Comparison of ENCODE assay signal across 7 mouse cellular contexts in the genomic region with DNA sequence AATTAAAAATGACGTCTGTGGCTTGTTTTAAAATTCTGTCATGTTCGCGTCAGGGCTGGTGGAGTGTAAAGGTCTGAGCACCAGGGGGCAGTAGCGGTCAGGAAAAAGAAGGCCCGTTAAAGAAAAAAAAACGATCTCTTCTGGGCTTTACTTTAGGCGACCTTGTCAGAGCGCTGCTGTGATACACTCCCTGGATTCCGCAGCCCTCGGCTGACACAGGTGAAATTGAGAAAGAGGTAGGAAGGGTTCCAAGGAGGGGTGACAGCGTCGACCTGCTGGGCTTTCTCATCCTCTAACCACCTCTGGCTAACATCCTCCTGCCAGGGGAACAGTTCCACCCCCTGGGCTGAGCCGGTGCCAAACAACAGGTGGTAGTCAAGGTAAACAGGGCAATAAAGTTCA. TPM values are rescaled to one million over a fixed set of nuclear protein-coding genes. Genes with fewer than 3 reads are reported as not detected.
DNase-seq lines count a peak whose midpoint lies in the region; ATAC-seq and TF ChIP-seq lines count a peak whose summit lies in the region.

No protein-coding gene starts in this region.

- WGBS in heart, embryonic 10.5 days: 5% methylated on average over 13 of the region's 13 CpGs
- WGBS in lung, postnatal 0 days: 4% methylated on average over 13 of the region's 13 CpGs

- no peak for TF ChIP-seq EP300 in lung, postnatal 0 days (IDR thresholded peaks at IDR 0.05)

- H3K9me3 ChIP-seq in heart, embryonic 10.5 days: no peaks in the 10 kb centered on the region
- H3K9me3 ChIP-seq in lung, postnatal 0 days (ENCODE audit: low read length): no peaks in the 10 kb centered on the region

- peak overlapping the region; percentile 45 for H3K4me3 ChIP-seq in heart, embryonic 10.5 days
- H3K4me3 ChIP-seq in lung, postnatal 0 days (ENCODE audit: low read depth, low read length): no peak overlapping the region

- no peaks in the 10 kb centered on the region for H3K27me3 ChIP-seq in heart, embryonic 10.5 days (ENCODE audit: insufficient read depth, poor library complexity, severe bottlenecking)
- no peaks in the 10 kb centered on the region for H3K27me3 ChIP-seq in lung, postnatal 0 days (replicated peaks; ENCODE audit: insufficient read depth, low read length)

- ATAC-seq in lung, postnatal 0 days: peak; percentile 21; the same call in 1 of the 2 replicates

- TF ChIP-seq CTCF in lung, postnatal 0 days (IDR thresholded peaks at IDR 0.05): peak; percentile 77

- H3K4me1 ChIP-seq in heart, embryonic 10.5 days: 0 out of 2 replicates have a peak, but pooled peaks cover 3% of the 10 kb centered on the region
- H3K4me1 ChIP-seq in lung, postnatal 0 days (ENCODE audit: insufficient read depth, low read depth, low read length): no peaks in the 10 kb centered on the region

- H3K4me2 ChIP-seq in lung, postnatal 0 days (replicated peaks; ENCODE audit: low read depth, low read length): 0 out of 2 replicates have a peak overlapping the region, but pooled peaks have one; percentile 20

- H3K36me3 ChIP-seq in heart, embryonic 10.5 days: no peaks in the 10 kb centered on the region
- H3K36me3 ChIP-seq in lung, postnatal 0 days (ENCODE audit: insufficient read depth, low read length): no peaks in the 10 kb centered on the region

- peak; percentile 90 for DNase-seq in CD4-positive, CD25-positive, alpha-beta regulatory T cell, adult 2 months (ENCODE audit: low read depth, low spot score)
- DNase-seq in MN1 (ENCODE audit: low spot score): peak; percentile 75
- peak; percentile 67 for DNase-seq in embryo, embryonic 11.5 days (ENCODE audit: low read depth, low spot score)
- peak; percentile 79 for DNase-seq in heart, embryonic 10.5 days (ENCODE audit: low spot score)
- peak; percentile 76 for DNase-seq in kidney, adult 9 months
- DNase-seq in lung, postnatal 0 days (ENCODE audit: low spot score): peak; percentile 90
- DNase-seq in ovary, postnatal 36 days (ENCODE audit: low spot score): peak; percentile 67

- H3K9ac ChIP-seq in lung, postnatal 0 days (replicated peaks; ENCODE audit: low read depth): no peak overlapping the region

- no peak overlapping the region for H3K27ac ChIP-seq in heart, embryonic 10.5 days
- no peak overlapping the region for H3K27ac ChIP-seq in lung, postnatal 0 days (ENCODE audit: low read length)

RNA-seq across cellular contexts. Expression of gene Ywhah, which starts 20.9 kb away (rescaled TPM):
- polyA plus RNA-seq in heart, embryonic 10.5 days (2016; fragmentation: Nextera tagmentation; extraction: Ambion mirVana): 471 and 500 TPM in 2 replicates
- polyA plus RNA-seq in lung, postnatal 0 days (2015; fragmentation: Nextera tagmentation; extraction: Ambion mirVana): 242 and 276 TPM in 2 replicates
